Mouse (Mus musculus): Measurements from ENCODE around the gene Mpv17. TPM values are rescaled to one million over a fixed set of nuclear protein-coding genes. Genes with fewer than 3 reads are reported as not detected.

Gene Mpv17
- total RNA-seq, 2 experiments from 2014 or later, result 61.2 to 62.2 TPM

- DNase-seq, result no peak
Observed at GRCm38 (mm10) chr5:31183678-31184077, 29.6 kb upstream of the Mpv17 start.

DNA sequence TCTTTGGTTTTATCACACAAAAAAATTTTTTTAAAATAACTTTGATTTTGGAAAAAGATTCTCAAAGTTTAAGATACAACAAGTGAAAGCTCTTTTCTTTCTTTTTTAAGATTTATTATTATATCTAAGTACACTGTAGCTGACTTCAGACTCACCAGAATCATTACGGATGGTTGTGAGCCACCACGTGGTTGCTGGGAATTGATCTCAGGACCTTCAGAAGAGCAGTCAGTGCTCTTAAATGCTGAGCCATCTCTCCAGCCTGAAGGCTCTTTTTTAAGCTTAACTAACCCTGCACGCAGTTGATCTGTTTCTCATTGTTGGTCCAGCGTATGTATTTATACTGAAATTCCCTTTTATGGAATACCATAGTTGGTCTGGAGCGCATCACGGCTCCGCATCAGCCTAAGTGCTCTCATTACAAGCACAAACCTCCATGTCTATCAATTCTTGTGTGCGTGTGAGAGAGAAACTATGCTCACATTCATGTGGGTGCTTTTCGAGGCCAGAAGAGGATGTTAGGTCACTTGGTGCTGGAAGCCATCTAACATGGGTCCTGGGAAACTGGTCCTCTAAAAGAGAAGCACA lies 27.2 kb upstream of the Mpv17 start:
- no peak for DNase-seq

DNA sequence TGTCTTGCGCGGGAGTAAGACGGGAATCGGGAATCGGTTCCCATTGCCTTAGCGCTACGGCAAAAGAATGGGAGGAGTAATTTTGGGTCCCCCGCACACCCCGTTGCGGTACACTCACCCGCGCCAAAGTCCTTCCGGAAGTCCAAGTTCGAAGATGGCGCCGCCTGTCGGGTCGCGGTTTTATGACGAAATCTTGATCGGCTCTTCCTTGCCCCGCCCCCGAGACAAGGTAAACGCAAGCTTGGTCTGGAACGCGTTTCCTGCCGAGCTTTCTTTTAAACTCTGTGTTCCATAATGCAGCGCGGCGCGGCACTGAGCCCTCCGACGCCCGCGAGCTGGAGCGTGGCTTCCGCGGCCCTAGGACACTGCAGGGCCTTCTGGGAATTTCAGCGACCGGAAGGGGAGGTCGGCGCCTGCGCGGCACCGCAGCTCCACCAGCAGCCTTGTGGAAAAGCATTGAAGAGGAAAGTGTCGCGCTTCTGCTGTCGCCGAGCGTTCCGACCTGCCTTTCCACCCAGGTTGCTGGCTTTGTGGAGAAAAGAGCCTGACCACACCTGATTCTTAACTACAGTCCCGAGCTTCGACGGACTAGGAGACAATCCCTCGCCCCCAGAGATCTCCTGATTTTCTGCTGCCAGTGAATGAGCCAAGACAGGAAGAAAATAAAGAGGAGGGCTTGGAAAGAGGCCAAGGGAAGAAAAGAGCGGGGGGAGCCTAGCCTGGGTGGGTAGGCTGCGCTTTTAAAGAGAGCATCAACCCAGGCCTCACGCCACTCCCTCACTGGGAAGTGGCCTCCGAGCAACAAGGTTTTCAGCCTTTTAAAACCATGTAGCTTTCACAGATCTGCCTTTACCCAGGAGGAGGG lies 25.9 kb upstream of the Mpv17 start, which contains the start of the genes Gm29609 and Gtf3c2:
Gene Gm29609 (minus strand): TSS at position 146 of the 865 bp plus-strand sequence.
Gene Gtf3c2 (minus strand): TSS at position 379 of the 865 bp plus-strand sequence.
- peak; percentile 96 for DNase-seq

DNA sequence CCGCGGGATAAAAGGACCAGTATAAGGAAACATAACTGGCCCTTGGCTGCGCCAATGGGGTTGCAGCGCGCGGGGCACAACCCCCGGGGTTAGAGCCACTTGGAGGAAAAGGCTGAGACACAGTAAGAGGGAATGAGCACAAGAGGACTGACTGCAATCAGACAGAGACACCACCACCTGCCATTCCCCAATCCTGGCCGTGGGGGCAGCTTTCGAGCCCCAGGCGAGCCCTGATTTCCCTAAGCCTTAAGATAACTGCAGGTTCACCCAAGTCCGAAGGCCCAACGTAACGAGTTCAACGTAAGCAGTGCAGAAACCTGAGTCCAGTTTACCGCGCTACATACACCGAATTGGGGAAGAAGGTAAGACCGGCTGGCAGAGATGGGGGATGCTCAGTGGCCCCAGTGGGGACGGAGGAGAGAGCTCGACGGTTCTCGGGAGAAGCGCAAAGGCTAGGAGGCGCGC lies 25.3 kb upstream of the Mpv17 start:
- no peak for DNase-seq

DNA sequence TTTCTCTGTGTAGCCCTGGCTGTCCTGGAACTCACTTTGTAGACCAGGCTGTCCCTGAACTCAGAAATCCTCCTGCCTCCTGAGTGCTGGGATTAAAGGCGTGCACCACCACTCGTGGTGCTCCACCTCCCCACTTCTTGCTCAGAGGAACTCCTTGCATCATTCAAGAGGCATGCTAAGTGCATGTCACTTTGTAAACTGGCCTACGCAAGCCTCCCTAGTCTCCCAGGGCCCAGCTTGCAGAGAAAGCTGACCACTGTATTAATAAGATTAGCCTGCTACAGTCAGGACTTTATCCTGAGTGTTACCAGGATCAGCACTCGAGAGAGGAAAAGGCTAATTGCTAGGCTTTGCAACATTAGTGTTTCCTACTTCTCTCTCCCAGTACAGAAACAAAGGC lies 14.6 kb upstream of the Mpv17 start:
- DNase-seq, result no peak

- no peak for DNase-seq
Observed at GRCm38 (mm10) chr5:31164878-31165277, 10.8 kb upstream of the Mpv17 start.

DNA sequence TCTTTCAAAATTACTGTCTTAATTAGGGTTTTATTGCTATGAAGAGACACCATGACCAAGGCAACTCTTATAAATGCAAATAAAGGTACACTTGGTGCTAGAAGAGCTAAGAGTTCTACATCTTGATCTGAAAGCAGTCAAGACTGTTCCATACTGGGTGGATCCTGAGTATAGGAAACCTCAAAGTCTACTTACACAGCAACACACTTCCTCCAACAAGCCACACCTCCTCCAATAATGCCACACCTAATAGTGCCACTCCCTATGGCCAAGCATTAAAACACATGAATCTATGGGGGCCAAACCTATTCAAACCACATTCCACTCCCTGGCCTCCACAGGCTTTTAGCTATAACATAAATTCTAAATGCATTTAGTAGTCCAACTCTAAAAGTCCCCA lies 8.4 kb upstream of the Mpv17 start:
- no peak for DNase-seq

DNA sequence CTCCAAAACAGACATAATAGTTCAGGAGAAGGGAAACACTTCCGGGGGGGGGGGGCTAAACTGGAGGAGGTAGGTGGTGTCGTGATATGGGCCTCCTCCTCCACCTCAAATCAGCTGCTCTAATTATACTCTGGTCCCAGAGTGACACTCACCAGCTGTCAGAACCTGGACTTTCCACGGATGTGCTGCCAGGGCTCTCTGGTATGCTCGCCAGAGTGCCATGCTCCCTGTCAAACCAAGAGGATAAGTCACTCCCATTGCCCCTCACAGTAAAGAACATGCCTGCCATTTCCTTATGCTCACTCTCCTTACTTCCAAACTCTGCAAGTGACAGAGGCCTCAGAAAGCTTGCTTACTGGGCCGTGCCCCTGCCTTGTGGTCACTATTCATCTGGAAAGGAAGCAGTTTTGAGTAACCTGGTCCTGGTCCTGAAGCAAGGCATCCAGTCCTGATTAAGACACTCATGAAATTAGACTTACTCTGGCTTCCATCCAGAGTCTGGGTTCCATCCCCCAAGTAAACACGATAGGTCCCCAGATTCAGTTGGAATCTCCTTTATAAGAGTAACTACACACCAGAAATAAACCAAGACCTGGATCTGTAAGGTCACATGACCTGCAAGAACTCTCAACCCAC lies 417 bp downstream of the Mpv17 start:
- no peak for DNase-seq

DNA sequence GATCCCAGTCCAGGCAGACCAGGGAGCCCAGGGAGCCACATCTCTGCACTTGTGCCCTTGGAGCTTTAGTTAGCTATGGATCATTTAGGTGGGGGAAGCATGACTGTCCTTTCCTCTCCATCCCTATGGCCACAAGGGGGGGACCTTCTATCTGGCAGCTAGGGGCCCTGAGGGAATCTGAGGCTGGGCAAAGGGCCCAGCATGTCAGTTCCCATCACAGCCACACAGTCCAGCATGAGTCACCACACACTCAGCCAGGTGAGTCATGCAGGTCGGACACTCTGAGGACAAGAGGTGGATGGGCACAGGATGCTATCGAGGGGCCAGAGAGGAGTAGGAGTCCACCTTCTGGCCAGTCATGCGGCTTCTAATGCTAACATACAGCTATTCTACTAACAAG lies 2.3 kb downstream of the Mpv17 start:
- no peak for DNase-seq

GRCm38 (mm10) chr5:31149781-31150180 lies 4.3 kb downstream of the Mpv17 start:
- no peak for DNase-seq

- no peak for DNase-seq
Observed at GRCm38 (mm10) chr5:31138968-31139425, 15.1 kb downstream of the Mpv17 start.

GRCm38 (mm10) chr5:31138241-31138967 lies 15.6 kb downstream of the Mpv17 start, which contains the start of gene Ucn:
Ucn (minus strand) TSS chr5:31138829.
- DNase-seq, result no peak

- DNase-seq, result no peak
Observed at GRCm38 (mm10) chr5:31137658-31138057, 16.4 kb downstream of the Mpv17 start.

DNA sequence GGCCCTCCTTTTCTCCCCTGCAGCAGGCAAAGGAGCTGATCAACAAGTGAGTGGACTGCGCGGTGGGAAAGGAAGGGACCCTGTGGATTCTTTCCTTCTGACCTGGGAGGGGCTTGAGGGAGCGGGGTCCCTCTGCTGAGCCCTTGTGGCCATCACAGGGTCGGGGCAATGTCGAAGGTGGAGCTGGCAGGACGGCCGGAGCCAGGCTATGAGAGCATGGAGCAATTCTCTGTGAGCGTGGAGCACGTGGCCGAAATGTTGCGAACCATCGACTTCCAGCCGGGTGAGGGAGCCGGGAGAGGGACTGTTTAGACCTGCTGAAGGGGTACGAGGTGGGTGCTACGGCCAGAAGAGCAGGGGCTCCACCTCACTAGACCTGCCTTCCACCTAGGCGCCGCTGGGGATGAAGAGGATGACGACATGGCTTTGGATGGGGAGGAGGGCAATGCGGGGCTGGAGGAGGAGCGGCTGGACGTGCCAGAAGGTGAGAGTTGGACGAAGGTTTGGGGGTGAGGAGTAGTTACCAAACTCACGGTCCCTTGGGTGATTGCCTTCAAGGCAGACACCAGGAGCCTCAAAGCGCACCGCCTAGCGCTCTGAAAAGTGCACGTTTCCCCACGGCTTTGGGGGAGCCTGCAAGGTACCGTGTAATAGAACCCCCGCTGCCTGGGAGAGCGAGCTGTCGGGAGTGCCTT lies 17.2 kb downstream of the Mpv17 start:
- no peak for DNase-seq

DNA sequence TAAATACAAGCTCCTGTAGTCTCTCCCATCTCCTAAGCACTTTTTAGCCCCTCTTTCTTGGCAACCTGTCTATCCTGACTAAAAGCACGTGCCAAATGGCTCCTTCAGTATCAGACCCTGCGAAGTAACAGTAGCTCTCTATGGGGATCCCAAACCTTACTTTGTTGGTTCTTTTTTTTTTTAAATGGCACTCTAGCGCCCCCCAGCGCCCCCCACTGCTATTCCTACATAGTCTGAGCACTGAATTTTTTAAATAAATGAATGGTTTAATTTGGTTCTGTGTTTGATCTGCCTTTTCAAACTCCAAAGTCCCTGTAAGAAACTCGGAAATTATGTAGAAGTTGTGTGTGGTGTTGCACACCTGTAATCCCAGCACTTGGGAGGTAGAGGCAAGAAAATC lies 28.0 kb downstream of the Mpv17 start:
- DNase-seq, result no peak

DNA sequence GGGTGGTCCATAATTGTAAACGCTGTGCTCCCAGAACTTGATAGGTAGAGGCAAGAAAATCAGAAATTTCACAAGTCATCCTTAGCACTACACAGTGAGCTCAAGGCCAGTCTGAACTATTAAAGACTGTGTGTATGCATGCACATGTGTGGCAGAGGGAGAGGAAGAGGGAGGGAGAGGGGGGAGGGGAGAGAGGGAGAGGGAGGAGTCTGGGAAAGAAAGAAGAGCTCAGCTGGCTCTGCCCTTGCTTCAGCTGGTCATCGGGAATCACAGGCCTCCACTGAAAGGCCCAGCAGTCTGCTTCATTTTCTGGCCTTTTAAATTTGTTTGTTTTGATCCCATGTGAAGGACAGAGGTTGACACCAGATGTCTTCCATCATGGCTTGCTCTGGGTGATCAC lies 30.6 kb downstream of the Mpv17 start:
- no peak for DNase-seq

DNA sequence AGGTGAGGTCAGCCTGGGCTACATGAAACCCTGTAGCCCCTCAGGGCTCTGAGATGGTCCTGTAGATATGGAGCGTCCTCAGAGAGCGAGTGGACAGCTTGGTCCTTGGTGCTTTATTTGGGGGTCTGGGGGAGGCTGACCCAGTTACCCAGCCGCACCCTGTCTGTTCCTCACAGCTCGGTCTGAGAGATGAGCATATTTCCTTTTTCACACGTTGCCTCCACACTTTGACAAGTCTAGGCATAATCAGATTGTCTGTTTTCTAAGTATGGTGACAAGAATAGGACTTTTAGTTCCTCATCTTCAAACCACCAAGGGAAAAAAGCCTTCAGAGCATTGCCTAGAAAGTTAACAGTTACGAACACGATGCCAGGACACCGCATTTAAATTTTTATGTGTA lies 32.9 kb downstream of the Mpv17 start:
- no peak for DNase-seq

GRCm38 (mm10) chr5:31116912-31117311 lies 37.1 kb downstream of the Mpv17 start:
- DNase-seq, result no peak

- no peak for DNase-seq
Observed at GRCm38 (mm10) chr5:31116354-31116753, 37.7 kb downstream of the Mpv17 start, which contains the start of gene Trim54. Trim54 (plus strand) TSS chr5:31116712.

DNA sequence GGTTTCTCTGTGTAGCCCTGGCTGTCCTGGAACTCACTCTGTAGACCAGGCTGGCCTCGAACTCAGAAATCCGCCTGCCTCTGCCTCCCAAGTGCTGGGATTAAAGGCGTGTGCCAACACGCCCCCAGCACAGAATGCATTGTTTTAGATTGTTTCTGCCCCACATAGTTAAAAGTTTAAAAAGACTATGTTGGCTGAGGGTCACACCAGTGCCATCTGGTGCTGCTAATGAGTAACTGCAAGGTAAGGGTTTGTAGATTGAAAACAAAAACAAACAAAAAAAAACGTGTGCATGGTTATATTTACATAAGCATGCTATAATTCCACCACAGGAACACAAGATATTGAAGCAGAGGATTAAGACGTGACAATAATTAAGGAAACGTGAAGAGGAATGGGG lies 43.3 kb downstream of the Mpv17 start:
- DNase-seq, result no peak

DNA sequence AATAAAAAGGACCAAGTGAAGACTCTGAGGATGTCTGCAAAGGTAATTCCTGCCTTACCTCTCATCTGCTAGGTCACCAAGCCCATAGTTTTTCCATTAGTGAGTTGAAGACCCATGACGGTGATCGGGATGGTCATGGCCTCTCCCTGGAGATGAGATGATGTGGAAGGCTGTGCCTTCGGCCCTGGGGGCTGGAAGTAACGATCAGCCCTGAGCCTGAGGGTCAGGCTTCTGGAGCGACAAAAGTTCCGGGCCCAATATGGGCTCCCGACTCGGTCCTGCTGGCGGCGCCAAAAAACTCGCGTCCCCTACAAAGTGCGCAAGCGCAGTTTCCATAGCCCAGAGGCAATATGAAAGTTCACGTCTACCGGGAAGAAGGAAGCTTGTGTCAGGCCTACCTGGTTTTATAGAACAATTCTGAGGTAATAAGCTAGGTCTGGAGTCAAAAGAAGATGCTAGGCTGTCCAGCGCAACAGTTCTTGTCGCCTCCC lies 46.0 kb downstream of the Mpv17 start, which contains the start of gene Slc30a3:
Gene Slc30a3 (minus strand): TSS at position 238 of the 491 bp plus-strand sequence.
- DNase-seq, result no peak

All from layer of hippocampus, postnatal 36 days (tissue).